Mouse (Mus musculus) stomach, embryonic 14.5 days (tissue): ENCODE measurements around the gene Gk5. TPM values are rescaled to one million over a fixed set of nuclear protein-coding genes. Genes with fewer than 3 reads are reported as not detected.
"Not testable (repeated sequence)": the region's sequence is repeated elsewhere in the genome, so short reads cannot be mapped to it uniquely, and the experiment has no call there.

Source experiments
- ATAC-seq: fragments of 200-750 bp; cut with Nextera tagmentation; 2 replicates; pipeline ENCODE4 v1.8.0; 2017; ENCODE audit warnings: low read depth, moderate TSS enrichment; ENCODE audit not compliant: insufficient number of reproducible peaks, insufficient read depth, low FRiP score
- H3K27ac ChIP-seq: fragments of 300-500 bp; sonication (generic); 2 replicates; pipeline ENCODE4 v1.5.1; 2014; ENCODE audit warnings: mild to moderate bottlenecking, low read length, moderate library complexity, mixed read lengths
- H3K27me3 ChIP-seq: fragments of 300-500 bp; sonication (generic); 2 replicates; pipeline ENCODE4 v1.6.1; 2014; ENCODE audit warnings: low read length, control low read depth, mixed read lengths; ENCODE audit not compliant: control insufficient read depth, insufficient read depth
- H3K36me3 ChIP-seq: fragments of 300-500 bp; sonication (generic); 2 replicates; pipeline ENCODE4 v1.6.1; 2014; ENCODE audit warnings: mild to moderate bottlenecking, control low read depth, low read length, moderate library complexity, mixed read lengths; ENCODE audit not compliant: control insufficient read depth, insufficient read depth
- H3K4me1 ChIP-seq: fragments of 300-500 bp; sonication (generic); 2 replicates; pipeline ENCODE4 v1.6.1; 2014; ENCODE audit warnings: low read length, control low read depth, mixed read lengths; ENCODE audit not compliant: control insufficient read depth, insufficient read depth
- H3K4me2 ChIP-seq: fragments of 300-500 bp; sonication (generic); replicated peaks from 2 replicates; pipeline ENCODE4 v1.6.1; 2014; ENCODE audit warnings: low read depth, low read length, control low read depth
- H3K4me3 ChIP-seq: fragments of 300-500 bp; sonication (generic); 2 replicates; pipeline ENCODE4 v1.5.1; 2014; ENCODE audit warnings: low read depth, low read length, control low read depth
- H3K9ac ChIP-seq: fragments of 300-500 bp; sonication (generic); replicated peaks from 2 replicates; pipeline ENCODE4 v1.6.1; 2014; ENCODE audit warnings: low read depth, mild to moderate bottlenecking, control low read depth, low read length, moderate library complexity, mixed read lengths
- H3K9me3 ChIP-seq: fragments of 300-500 bp; sonication (generic); 2 replicates; pipeline ENCODE4 v1.6.1; 2016; ENCODE audit warnings: low read depth, low read length, control low read depth; ENCODE audit not compliant: control insufficient read depth
- WGBS: fragments of 180-500 bp; shearing (Covaris S2); extraction: QIAGEN DNeasy Blood & Tissue Kit; methylation state at CpG from one replicate; pipeline ENCODE4 v1.1.7; 2014; 5-methylcytosine and 5-hydroxymethylcytosine counted together
- polyA plus RNA-seq: library from polyadenylated mRNA; unstranded; fragments of >200 nt; fragmentation: Nextera tagmentation; extraction: Ambion mirVana; gene quantifications from 2 replicates; pipeline ENCODE4 v1.2.1, GENCODE M21; 2014

Gene Gk5
- polyA plus RNA-seq, 1 experiment from 2014 or later, result 13.5 TPM

- no peaks in the 10 kb centered on the region; the same call in 1 of the 2 replicates for H3K36me3 ChIP-seq
- no peak overlapping the region for H3K27ac ChIP-seq
- no peak for ATAC-seq
- no peaks in the 10 kb centered on the region for H3K9me3 ChIP-seq
- no peak overlapping the region for H3K4me3 ChIP-seq
- no peak overlapping the region for H3K9ac ChIP-seq
- H3K27me3 ChIP-seq, result no peaks in the 10 kb centered on the region
- no peak overlapping the region for H3K4me2 ChIP-seq
- WGBS, result 77% methylated on average over 3 of the region's 3 CpGs
- H3K4me1 ChIP-seq, result no peaks in the 10 kb centered on the region
Observed at GRCm38 (mm10) chr9:96159047-96159446, 39.9 kb downstream of the Gk5 start.

GRCm38 (mm10) chr9:96160767-96161166, 41.6 kb downstream of the Gk5 start:
- Histone ChIP-seq H3K4me1 (no peaks in the 10 kb centered on the region), H3K4me3 (no peak overlapping the region), H3K36me3 (no peaks in the 10 kb centered on the region; the same call in 1 of the 2 replicates), H3K27ac (no peak overlapping the region), H3K9ac (no peak overlapping the region), H3K27me3 (no peaks in the 10 kb centered on the region), H3K4me2 (no peak overlapping the region), H3K9me3 (no peaks in the 10 kb centered on the region)
- 44% methylated on average over 3 of the region's 3 CpGs for WGBS
- ATAC-seq, result no peak

- Histone ChIP-seq H3K27me3 (no peaks in the 10 kb centered on the region), H3K4me2 (no peak overlapping the region)
- ATAC-seq, result no peak
Observed at GRCm38 (mm10) chr9:96162421-96162820, 43.3 kb downstream of the Gk5 start.

GRCm38 (mm10) chr9:96163443-96163842, 44.3 kb downstream of the Gk5 start:
- 96% methylated on average over 7 of the region's 7 CpGs for WGBS
- Histone ChIP-seq H3K4me3 (no peak overlapping the region), H3K4me2 (no peak overlapping the region), H3K27me3 (no peaks in the 10 kb centered on the region), H3K27ac (no peak overlapping the region), H3K9me3 (no peaks in the 10 kb centered on the region), H3K9ac (no peak overlapping the region), H3K36me3 (no peaks in the 10 kb centered on the region; the same call in 1 of the 2 replicates), H3K4me1 (no peaks in the 10 kb centered on the region)
- ATAC-seq, result no peak

More at GRCm38 (mm10) chr9:96162421-96162820, 43.3 kb downstream of the Gk5 start:
- no peak overlapping the region for H3K27ac ChIP-seq
- H3K4me3 ChIP-seq, result no peak overlapping the region
- no peak overlapping the region for H3K9ac ChIP-seq
- H3K4me1 ChIP-seq, result no peaks in the 10 kb centered on the region
- H3K36me3 ChIP-seq, result no peaks in the 10 kb centered on the region; the same call in 1 of the 2 replicates
- no peaks in the 10 kb centered on the region for H3K9me3 ChIP-seq
- WGBS, result 64% methylated on average over 5 of the region's 5 CpGs

GRCm38 (mm10) chr9:96163983-96164382, 44.8 kb downstream of the Gk5 start:
- 95% methylated on average over 13 of the region's 15 CpGs for whole genome bisulfite sequencing
- H3K27me3 ChIP-seq, H3K36me3 ChIP-seq, ATAC-seq, H3K4me3 ChIP-seq, H3K27ac ChIP-seq, H3K9ac ChIP-seq, H3K4me2 ChIP-seq, H3K9me3 ChIP-seq, H3K4me1 ChIP-seq: not testable (repeated sequence)

- Histone ChIP-seq H3K27ac (no peak overlapping the region), H3K36me3 (no peaks in the 10 kb centered on the region; the same call in 1 of the 2 replicates), H3K4me2 (no peak overlapping the region), H3K4me3 (no peak overlapping the region), H3K9ac (no peak overlapping the region), H3K4me1 (no peaks in the 10 kb centered on the region), H3K9me3 (no peaks in the 10 kb centered on the region), H3K27me3 (no peaks in the 10 kb centered on the region)
- 0 out of 2 replicates have a peak, but pooled peaks have one; percentile 46 for ATAC-seq
- 36% methylated on average over 5 of the region's 5 CpGs for WGBS
Observed at GRCm38 (mm10) chr9:96167168-96167585, 48.0 kb downstream of the Gk5 start.

GRCm38 (mm10) chr9:96170600-96170999, 51.4 kb downstream of the Gk5 start:
- Histone ChIP-seq H3K9ac (no peak overlapping the region), H3K4me2 (no peak overlapping the region), H3K9me3 (no peaks in the 10 kb centered on the region), H3K27me3 (no peaks in the 10 kb centered on the region), H3K4me3 (no peak overlapping the region), H3K36me3 (no peaks in the 10 kb centered on the region), H3K27ac (no peak overlapping the region), H3K4me1 (no peaks in the 10 kb centered on the region)
- ATAC-seq, result no peak
- WGBS, result 74% methylated on average over 3 of the region's 3 CpGs

- Histone ChIP-seq H3K4me2 (no peak overlapping the region), H3K36me3 (no peaks in the 10 kb centered on the region; the same call in 1 of the 2 replicates), H3K27ac (no peak overlapping the region), H3K4me1 (no peaks in the 10 kb centered on the region), H3K9ac (no peak overlapping the region), H3K4me3 (no peak overlapping the region), H3K9me3 (no peaks in the 10 kb centered on the region), H3K27me3 (no peaks in the 10 kb centered on the region)
- no peak for ATAC-seq
- WGBS, result 85% methylated on average over 4 of the region's 4 CpGs
Observed at GRCm38 (mm10) chr9:96184909-96185308, 65.7 kb downstream of the Gk5 start.

GRCm38 (mm10) chr9:96186701-96187100, 67.5 kb downstream of the Gk5 start:
- 53% methylated on average over 7 of the region's 7 CpGs for whole genome bisulfite sequencing
- H3K27me3 ChIP-seq, result no peaks in the 10 kb centered on the region
- no peaks in the 10 kb centered on the region for H3K9me3 ChIP-seq
- no peak overlapping the region for H3K27ac ChIP-seq
- H3K4me2 ChIP-seq, result no peak overlapping the region
- no peak; the same call in 1 of the 2 replicates for ATAC-seq
- no peaks in the 10 kb centered on the region for H3K4me1 ChIP-seq
- H3K36me3 ChIP-seq, result no peaks in the 10 kb centered on the region; the same call in 1 of the 2 replicates
- H3K4me3 ChIP-seq, result no peak overlapping the region
- H3K9ac ChIP-seq, result no peak overlapping the region
